Mouse (Mus musculus): ENCODE results near the gene Specc1l.

GRCm38 (mm10) chr10:75173056-75173455 lies 38.8 kb upstream of the Specc1l start:
- TF ChIP-seq POLR2A (IDR thresholded peaks at IDR 0.05; ENCODE audit: control insufficient read depth, extremely low read depth, insufficient read depth, low read length, poor library complexity), result no peak
- TF ChIP-seq CTCF (IDR thresholded peaks at IDR 0.05; ENCODE audit: borderline replicate concordance, control insufficient read depth, extremely low read depth, insufficient read depth, low read length, poor library complexity), result no peak
